Mouse (Mus musculus) embryonic facial prominence, embryonic 10.5 days (tissue): ENCODE measurements around the gene Ell2. TPM values are rescaled to one million over a fixed set of nuclear protein-coding genes. Genes with fewer than 3 reads are reported as not detected.

ENCODE experiments used
- DNase-seq: peaks from one replicate; pipeline ENCODE4 v3.0.0-alpha.2; 2017; ENCODE audit warnings: low spot score
- H3K27ac ChIP-seq: fragments of 300-500 bp; sonication (generic); replicated peaks from 2 replicates; pipeline ENCODE4 v1.5.1; 2016; ENCODE audit warnings: mild to moderate bottlenecking
- H3K27me3 ChIP-seq: fragments of 300-500 bp; sonication (generic); replicated peaks from 2 replicates; pipeline ENCODE4 v1.6.1; 2016; ENCODE audit warnings: low read depth, mild to moderate bottlenecking; ENCODE audit not compliant: poor library complexity, severe bottlenecking
- H3K36me3 ChIP-seq: fragments of 300-500 bp; sonication (generic); replicated peaks from 2 replicates; pipeline ENCODE4 v1.6.1; 2016; ENCODE audit warnings: mild to moderate bottlenecking, moderate library complexity
- H3K4me1 ChIP-seq: fragments of 300-500 bp; sonication (generic); 2 replicates; pipeline ENCODE4 v1.6.1; 2016
- H3K4me3 ChIP-seq: fragments of 300-500 bp; sonication (generic); 2 replicates; pipeline ENCODE4 v1.5.1; 2016; ENCODE audit warnings: mild to moderate bottlenecking, moderate library complexity
- H3K9me3 ChIP-seq: fragments of 300-500 bp; sonication (generic); 2 replicates; pipeline ENCODE4 v1.6.1; 2016; ENCODE audit warnings: mild to moderate bottlenecking
- WGBS: fragments of 180-500 bp; shearing (Covaris S2); methylation state at CpG from one replicate; pipeline ENCODE4 v1.1.7; 2016; 5-methylcytosine and 5-hydroxymethylcytosine counted together
- polyA plus RNA-seq: library from polyadenylated mRNA; unstranded; fragments of >200 nt; fragmentation: Nextera tagmentation; extraction: Ambion mirVana; gene quantifications from 2 replicates; pipeline ENCODE4 v1.2.1, GENCODE M21; 2016

The Ell2 gene
- polyA plus RNA-seq, 1 experiment from 2014 or later = 4.4 TPM

DNA sequence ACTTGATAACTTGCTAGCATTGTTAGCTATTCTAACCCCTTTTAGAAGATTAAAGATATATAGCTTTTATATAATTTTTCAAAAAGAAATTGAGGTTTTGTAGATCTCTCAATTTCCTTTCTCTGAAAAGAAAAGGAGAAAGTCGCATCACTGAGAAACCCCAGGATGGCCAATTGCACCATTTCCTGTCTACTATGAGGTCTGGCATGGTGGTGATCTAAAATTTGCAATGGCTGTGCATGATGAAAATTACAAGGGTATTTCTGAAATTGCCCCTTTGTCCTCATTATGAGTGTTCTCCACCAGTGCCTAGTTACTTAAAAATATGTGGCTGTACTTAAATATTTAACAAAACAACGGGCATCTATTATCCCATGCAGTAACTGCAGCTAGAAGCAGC, 72.6 kb downstream of the Ell2 start:
- WGBS = 89% methylated on average over 2 of the region's 2 CpGs
- no peaks in the 10 kb centered on the region for H3K4me1 ChIP-seq
- H3K36me3 ChIP-seq = no peaks in the 10 kb centered on the region
- no peaks in the 10 kb centered on the region for H3K9me3 ChIP-seq
- no peak for DNase-seq
- H3K27ac ChIP-seq = no peak overlapping the region
- H3K27me3 ChIP-seq = no peaks in the 10 kb centered on the region
- no peak overlapping the region for H3K4me3 ChIP-seq

DNA sequence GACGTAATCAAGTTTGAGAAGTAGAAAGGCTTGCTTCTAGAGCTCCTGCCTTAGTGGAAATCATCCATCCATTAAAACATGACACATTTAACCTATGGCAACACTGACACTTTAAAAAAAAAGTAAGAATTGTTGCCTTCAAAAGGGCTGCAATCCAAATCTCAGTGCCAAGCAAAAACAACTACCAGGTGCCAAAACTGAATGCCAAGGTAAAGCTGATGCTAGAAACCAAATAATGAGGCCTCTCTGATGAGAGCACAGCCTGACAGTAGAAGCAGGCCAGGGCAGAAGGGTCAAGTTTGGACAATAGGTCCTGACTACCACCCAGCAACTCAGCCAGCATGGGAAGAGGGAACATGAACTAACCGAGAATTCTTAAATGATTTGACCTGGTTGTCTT, 73.5 kb downstream of the Ell2 start:
- Histone ChIP-seq H3K27ac (no peak overlapping the region), H3K36me3 (no peaks in the 10 kb centered on the region), H3K4me1 (no peaks in the 10 kb centered on the region), H3K4me3 (no peak overlapping the region), H3K9me3 (no peaks in the 10 kb centered on the region), H3K27me3 (no peaks in the 10 kb centered on the region)
- 82% methylated on average over 2 of the region's 2 CpGs for WGBS
- DNase-seq = no peak

DNA sequence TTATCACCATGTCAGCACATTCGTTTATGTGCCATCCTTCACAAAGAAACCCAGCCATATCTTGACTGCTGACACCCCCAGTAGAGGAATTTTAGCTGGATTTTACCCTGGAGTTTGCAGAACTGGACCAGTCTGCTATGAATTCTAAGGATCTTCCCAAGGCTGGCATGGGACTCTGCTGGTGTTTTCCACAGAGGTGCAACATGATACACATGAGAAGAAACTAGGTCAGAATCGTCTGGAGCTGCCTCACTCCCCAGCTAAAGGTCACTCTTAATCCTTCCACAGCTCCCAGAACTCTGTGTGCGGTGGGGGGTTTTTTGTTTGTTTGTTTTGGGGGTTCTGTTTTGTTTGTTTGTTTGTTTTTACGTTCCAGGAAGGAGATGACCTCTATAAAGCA, 79.2 kb downstream of the Ell2 start:
- Histone ChIP-seq H3K27me3 (no peaks in the 10 kb centered on the region), H3K36me3 (no peaks in the 10 kb centered on the region), H3K9me3 (no peaks in the 10 kb centered on the region), H3K4me1 (peaks cover 3% of the 10 kb centered on the region; the same call in 1 of the 2 replicates), H3K4me3 (no peak overlapping the region), H3K27ac (no peak overlapping the region)
- DNase-seq = no peak
- 58% methylated on average over 4 of the region's 4 CpGs for WGBS

DNA sequence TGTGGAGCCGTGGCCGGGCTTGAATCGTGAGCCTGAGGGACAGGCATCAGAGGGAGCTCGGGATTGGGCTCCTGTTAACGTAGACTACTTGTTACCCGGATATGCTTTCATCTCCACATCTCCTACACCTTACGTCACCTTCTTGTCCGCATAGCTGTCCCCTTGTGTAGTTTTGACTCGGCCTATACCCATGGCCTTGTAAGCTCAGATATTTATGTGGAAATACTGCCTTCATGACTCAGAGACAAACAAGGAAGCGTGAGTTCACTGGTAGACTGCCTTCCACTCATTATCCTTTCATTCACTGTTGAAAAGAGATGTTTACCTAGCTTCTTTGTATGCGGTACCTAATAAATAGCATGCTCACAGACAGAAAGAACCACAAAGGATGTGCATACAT, 79.7 kb downstream of the Ell2 start:
- H3K36me3 ChIP-seq = no peaks in the 10 kb centered on the region
- WGBS = 84% methylated on average over 11 of the region's 11 CpGs
- DNase-seq = no peak
- peaks cover 3% of the 10 kb centered on the region; the same call in 1 of the 2 replicates for H3K4me1 ChIP-seq
- H3K27me3 ChIP-seq = no peaks in the 10 kb centered on the region
- no peak overlapping the region for H3K27ac ChIP-seq
- H3K9me3 ChIP-seq = no peaks in the 10 kb centered on the region
- no peak overlapping the region for H3K4me3 ChIP-seq

GRCm38 (mm10) chr13:75787364-75787763, 80.8 kb downstream of the Ell2 start:
- 84% methylated on average over 3 of the region's 3 CpGs for WGBS
- no peaks in the 10 kb centered on the region for H3K27me3 ChIP-seq
- no peak overlapping the region for H3K4me3 ChIP-seq
- peaks cover 3% of the 10 kb centered on the region; the same call in 1 of the 2 replicates for H3K4me1 ChIP-seq
- no peaks in the 10 kb centered on the region for H3K9me3 ChIP-seq
- no peak overlapping the region for H3K27ac ChIP-seq
- H3K36me3 ChIP-seq = no peaks in the 10 kb centered on the region
- DNase-seq = no peak

DNA sequence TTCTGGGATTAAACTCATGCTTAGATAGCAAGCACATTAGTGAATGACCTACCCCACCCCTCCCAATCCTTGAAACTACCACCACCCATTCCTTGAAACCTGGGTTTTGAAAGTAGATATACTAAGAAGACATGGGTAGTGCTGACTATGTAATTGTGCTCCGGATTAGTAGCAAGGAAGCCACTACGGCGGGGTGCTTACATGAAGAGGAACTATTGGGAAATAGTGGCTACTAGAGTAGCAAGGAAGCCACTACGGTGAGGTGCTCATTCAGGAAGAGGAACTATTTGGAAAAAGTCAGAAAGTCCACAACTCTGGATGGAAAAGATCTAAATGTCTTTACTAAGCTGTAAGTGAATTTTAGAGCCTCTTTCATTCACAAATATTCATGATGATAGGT, 81.6 kb downstream of the Ell2 start:
- no peak for DNase-seq
- no peak overlapping the region for H3K4me3 ChIP-seq
- 87% methylated on average over 4 of the region's 4 CpGs for WGBS
- no peaks in the 10 kb centered on the region for H3K36me3 ChIP-seq
- no peak overlapping the region for H3K27ac ChIP-seq
- no peaks in the 10 kb centered on the region for H3K27me3 ChIP-seq
- H3K9me3 ChIP-seq = no peaks in the 10 kb centered on the region
- peaks cover 3% of the 10 kb centered on the region; the same call in 1 of the 2 replicates for H3K4me1 ChIP-seq

DNA sequence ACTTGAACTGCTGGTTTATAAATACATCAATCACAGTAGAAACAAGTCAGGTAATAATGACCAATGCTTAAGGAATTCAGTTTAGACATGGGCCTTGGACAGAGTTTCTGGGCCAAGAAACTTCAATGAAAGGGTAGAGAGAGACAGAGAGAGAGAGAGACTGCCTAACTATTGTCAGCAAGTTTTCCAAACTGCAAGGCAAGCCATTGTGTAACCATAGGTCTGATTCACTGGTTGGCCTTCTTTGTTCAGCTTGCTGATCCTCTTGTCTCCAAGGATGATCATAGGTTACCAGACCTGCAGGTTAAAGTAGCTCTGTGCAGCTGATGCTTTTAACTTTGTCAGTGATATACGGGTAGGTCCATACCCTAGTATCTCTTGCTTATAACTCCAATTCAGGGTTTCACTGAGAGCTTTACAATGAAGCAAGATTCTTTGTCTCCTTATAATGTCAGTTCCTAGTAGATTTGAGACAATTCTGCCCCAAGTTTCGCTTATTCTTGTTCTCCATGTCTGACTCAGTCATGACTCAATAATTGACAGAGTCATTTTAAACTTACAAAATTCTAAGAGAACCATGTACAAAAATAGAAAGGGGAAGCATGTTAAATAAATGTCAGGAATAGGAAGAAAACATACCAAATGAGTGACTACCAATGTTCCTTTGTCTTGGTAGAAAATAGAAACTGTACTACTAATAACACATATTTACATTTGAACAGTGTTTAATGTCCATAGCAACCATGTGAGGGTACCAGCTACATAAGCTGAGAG, 82.7 kb downstream of the Ell2 start:
- Histone ChIP-seq H3K27ac (no peak overlapping the region), H3K4me1 (peaks cover 3% of the 10 kb centered on the region; the same call in 1 of the 2 replicates), H3K27me3 (no peaks in the 10 kb centered on the region), H3K4me3 (no peak overlapping the region), H3K36me3 (no peaks in the 10 kb centered on the region), H3K9me3 (no peaks in the 10 kb centered on the region)
- DNase-seq = no peak
- WGBS = 90% methylated on average over 2 of the region's 2 CpGs

GRCm38 (mm10) chr13:75790550-75791205, 84.1 kb downstream of the Ell2 start:
- Histone ChIP-seq H3K4me3 (no peak overlapping the region), H3K4me1 (peaks cover 1% of the 10 kb centered on the region; the same call in 1 of the 2 replicates)
- WGBS = 73% methylated on average over 1 of the region's 1 CpGs

DNA sequence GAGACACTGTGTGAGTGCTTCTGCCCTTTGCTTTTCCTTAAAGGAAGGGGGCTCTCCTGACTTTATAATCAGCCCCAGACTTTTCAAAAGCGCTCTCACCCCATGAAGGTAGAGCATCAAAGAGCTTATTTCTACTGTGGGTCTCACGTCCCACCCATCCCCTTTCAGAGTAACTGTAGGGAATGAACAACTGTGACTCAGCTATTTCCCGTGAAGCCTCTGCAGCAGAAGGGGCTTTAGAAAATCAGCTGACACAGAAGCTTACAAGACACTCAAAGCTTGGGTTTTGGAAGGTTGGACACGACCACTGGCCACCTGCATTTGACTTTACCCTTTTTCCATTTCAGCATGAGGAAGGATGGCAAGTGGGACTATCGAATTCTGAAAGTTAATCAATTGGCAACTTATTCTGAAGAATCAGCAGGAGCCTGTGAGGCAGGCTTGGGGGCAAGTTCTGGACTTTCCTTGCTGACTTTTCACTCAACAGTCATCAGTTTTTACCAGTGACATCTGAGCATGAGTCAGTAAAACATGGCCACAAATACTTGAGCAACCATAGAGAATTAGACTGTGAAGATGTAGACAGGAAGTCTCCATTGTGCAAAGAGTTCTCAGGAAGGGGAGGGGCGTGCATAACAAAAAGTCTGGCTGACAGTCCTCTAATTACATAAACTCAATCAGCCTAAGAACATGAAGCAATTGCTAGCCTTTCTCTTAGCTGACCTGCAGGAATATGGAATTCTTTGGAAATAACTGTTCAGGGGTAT, 87.5 kb downstream of the Ell2 start:
- WGBS = 72% methylated on average over 6 of the region's 6 CpGs
- Histone ChIP-seq H3K9me3 (no peaks in the 10 kb centered on the region), H3K36me3 (no peaks in the 10 kb centered on the region), H3K27ac (no peak overlapping the region), H3K27me3 (no peaks in the 10 kb centered on the region), H3K4me3 (no peak overlapping the region), H3K4me1 (peaks cover 3% of the 10 kb centered on the region; the same call in 1 of the 2 replicates)
- DNase-seq = no peak

More at GRCm38 (mm10) chr13:75790550-75791205, 84.1 kb downstream of the Ell2 start:
- no peaks in the 10 kb centered on the region for H3K36me3 ChIP-seq
- DNase-seq = no peak
- no peak overlapping the region for H3K27ac ChIP-seq
- no peaks in the 10 kb centered on the region for H3K9me3 ChIP-seq
- H3K27me3 ChIP-seq = no peaks in the 10 kb centered on the region

GRCm38 (mm10) chr13:75797369-75798141, 91.0 kb downstream of the Ell2 start:
- peak; percentile 92 for DNase-seq
- Histone ChIP-seq H3K9me3 (no peaks in the 10 kb centered on the region), H3K36me3 (no peaks in the 10 kb centered on the region), H3K4me3 (peak overlapping the region; percentile 39), H3K27me3 (no peaks in the 10 kb centered on the region), H3K4me1 (peaks cover 3% of the 10 kb centered on the region; the same call in 1 of the 2 replicates), H3K27ac (peak overlapping the region; percentile 35; the same call in 1 of the 2 replicates)
- 38% methylated on average over 18 of the region's 18 CpGs for WGBS

- Histone ChIP-seq H3K4me3 (no peak overlapping the region), H3K27ac (no peak overlapping the region), H3K4me1 (peaks cover 3% of the 10 kb centered on the region; the same call in 1 of the 2 replicates), H3K9me3 (no peaks in the 10 kb centered on the region), H3K27me3 (no peaks in the 10 kb centered on the region), H3K36me3 (no peaks in the 10 kb centered on the region)
- WGBS = 70% methylated on average over 7 of the region's 7 CpGs
- no peak for DNase-seq
Measured at GRCm38 (mm10) chr13:75798413-75799302, 92.1 kb downstream of the Ell2 start.
